Mouse (Mus musculus): ENCODE measurements at regions not wholly inside any gene's neighbourhood (a gene's known extent, or its start where the extent isn't known, plus 50 kb on each side); places are given as distances from the start of the nearest gene placed in this dataset.

DNA sequence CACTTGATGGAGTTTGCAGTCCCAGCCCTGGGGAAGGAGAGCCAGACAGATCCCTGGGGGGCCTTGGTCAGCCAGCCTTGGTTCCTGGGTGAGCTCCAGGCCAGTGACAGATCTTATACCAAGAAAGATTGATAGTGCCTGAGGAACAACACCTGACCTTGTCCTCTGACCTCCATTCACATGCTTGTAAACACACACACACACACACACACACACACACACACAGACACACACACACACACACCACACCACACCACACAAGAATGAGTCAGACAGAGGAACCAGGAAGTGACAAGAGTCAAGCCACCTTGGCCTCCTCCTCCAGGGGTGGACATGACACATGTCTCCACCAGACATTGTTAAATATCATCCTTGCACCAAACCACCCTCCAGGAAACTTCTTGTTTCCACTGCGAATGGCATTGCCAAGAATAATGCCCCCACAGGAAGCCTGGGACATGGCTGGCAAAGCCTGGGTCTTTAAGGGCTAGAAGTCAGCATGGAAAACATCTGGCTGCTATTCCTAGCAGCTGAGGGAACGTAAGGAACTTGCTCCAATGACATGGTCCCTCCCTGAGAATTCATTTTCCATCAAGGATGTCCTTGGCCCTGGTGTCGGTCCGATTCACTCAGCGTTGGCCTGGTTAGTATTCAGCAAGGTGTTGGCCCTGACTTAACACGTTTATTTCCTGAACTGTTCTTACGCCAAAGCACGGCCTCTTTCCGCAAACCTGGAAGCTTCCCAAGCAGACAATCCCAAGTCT is 147.9 kb downstream of the Tomm20 start:
- no peaks in the 10 kb centered on the region for H3K27me3 ChIP-seq (ENCODE audit: control insufficient read depth, insufficient read depth, low read length, poor library complexity, severe bottlenecking)
- no peaks in the 10 kb centered on the region for H3K36me3 ChIP-seq (ENCODE audit: control insufficient read depth, insufficient read depth, low read length, poor library complexity, severe bottlenecking)
- no peak overlapping the region for H3K4me3 ChIP-seq (ENCODE audit: low read depth, low read length)
- H3K9ac ChIP-seq (ENCODE audit: low read depth, poor library complexity, severe bottlenecking): no peak overlapping the region
- H3K4me1 ChIP-seq (ENCODE audit: control insufficient read depth, insufficient read depth, low read length): no peaks in the 10 kb centered on the region
- H3K27ac ChIP-seq (ENCODE audit: insufficient read depth, low read length): no peak overlapping the region
- TF ChIP-seq EP300 (IDR thresholded peaks at IDR 0.05; ENCODE audit: insufficient read depth, low read depth, low read length) (no peak), POLR2A (IDR thresholded peaks at IDR 0.05; ENCODE audit: insufficient read depth, low read length) (no peak)
- H3K9me3 ChIP-seq (replicated peaks; ENCODE audit: control insufficient read depth, insufficient read depth, low read length, poor library complexity, severe bottlenecking): no peaks in the 10 kb centered on the region

DNA sequence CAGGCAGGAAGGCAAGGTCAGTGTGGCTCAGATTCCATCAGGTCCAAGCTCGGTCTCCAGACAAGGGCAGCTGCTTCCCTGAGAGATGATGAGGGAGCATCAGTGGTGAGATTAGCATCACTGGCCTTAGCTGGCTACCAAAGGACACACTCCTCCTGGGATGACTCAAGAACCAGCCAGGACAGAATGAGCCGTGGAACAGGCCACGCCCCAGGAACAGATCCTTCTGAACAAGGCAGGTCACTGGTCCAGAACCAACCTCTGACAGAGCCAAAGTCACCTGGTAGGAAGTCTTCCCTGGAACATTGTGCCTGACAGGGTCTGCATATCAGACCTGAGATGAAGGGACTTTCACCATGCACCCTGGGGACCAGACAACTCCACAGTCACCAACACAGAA is 152.0 kb downstream of the Tomm20 start:
- no peaks in the 10 kb centered on the region for H3K27me3 ChIP-seq (ENCODE audit: control insufficient read depth, insufficient read depth, low read length, poor library complexity, severe bottlenecking)
- no peak overlapping the region for H3K27ac ChIP-seq (ENCODE audit: insufficient read depth, low read length)
- no peaks in the 10 kb centered on the region for H3K4me1 ChIP-seq (ENCODE audit: control insufficient read depth, insufficient read depth, low read length)
- no peaks in the 10 kb centered on the region for H3K36me3 ChIP-seq (ENCODE audit: control insufficient read depth, insufficient read depth, low read length, poor library complexity, severe bottlenecking)
- TF ChIP-seq CTCF (IDR thresholded peaks at IDR 0.05; ENCODE audit: low read depth, low read length) (no peak), POLR2A (IDR thresholded peaks at IDR 0.05; ENCODE audit: insufficient read depth, low read length) (no peak), EP300 (IDR thresholded peaks at IDR 0.05; ENCODE audit: insufficient read depth, low read depth, low read length) (no peak)
- H3K9me3 ChIP-seq (replicated peaks; ENCODE audit: control insufficient read depth, insufficient read depth, low read length, poor library complexity, severe bottlenecking): no peaks in the 10 kb centered on the region
- H3K4me3 ChIP-seq (ENCODE audit: low read depth, low read length): no peak overlapping the region
- H3K9ac ChIP-seq (ENCODE audit: low read depth, poor library complexity, severe bottlenecking): no peak overlapping the region

DNA sequence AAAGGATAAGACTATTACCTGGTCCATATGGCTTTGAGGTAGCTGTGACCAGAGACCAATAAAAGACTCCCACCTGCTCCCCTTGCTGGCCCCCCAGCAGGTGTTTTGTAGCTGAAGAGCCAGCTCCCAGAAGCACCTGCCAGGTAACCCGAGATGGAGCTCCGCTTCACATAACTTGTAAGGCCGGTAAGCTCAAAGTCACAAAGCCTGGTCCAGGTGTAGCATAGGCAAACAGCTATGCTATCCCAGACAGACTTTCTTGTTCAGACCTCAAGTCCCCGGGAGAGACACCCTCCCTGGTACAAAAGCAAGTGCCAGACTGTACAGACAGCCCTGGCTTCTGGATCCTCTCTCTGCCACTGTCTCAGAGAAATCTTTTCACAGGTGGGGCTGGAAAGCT is 154.6 kb downstream of the Tomm20 start:
- no peak overlapping the region for H3K27ac ChIP-seq (ENCODE audit: insufficient read depth, low read length)
- no peaks in the 10 kb centered on the region for H3K4me1 ChIP-seq (ENCODE audit: control insufficient read depth, insufficient read depth, low read length)
- no peaks in the 10 kb centered on the region for H3K27me3 ChIP-seq (ENCODE audit: control insufficient read depth, insufficient read depth, low read length, poor library complexity, severe bottlenecking)
- no peak overlapping the region for H3K9ac ChIP-seq (ENCODE audit: low read depth, poor library complexity, severe bottlenecking)
- no peak overlapping the region for H3K4me3 ChIP-seq (ENCODE audit: low read depth, low read length)
- H3K9me3 ChIP-seq (replicated peaks; ENCODE audit: control insufficient read depth, insufficient read depth, low read length, poor library complexity, severe bottlenecking): peaks cover under 1% of the 10 kb centered on the region; the same call in 1 of the 2 replicates
- no peak for TF ChIP-seq CTCF (IDR thresholded peaks at IDR 0.05; ENCODE audit: low read depth, low read length)
- TF ChIP-seq POLR2A (IDR thresholded peaks at IDR 0.05; ENCODE audit: insufficient read depth, low read length): no peak
- no peak for TF ChIP-seq EP300 (IDR thresholded peaks at IDR 0.05; ENCODE audit: insufficient read depth, low read depth, low read length)
- H3K36me3 ChIP-seq (ENCODE audit: control insufficient read depth, insufficient read depth, low read length, poor library complexity, severe bottlenecking): no peaks in the 10 kb centered on the region

DNA sequence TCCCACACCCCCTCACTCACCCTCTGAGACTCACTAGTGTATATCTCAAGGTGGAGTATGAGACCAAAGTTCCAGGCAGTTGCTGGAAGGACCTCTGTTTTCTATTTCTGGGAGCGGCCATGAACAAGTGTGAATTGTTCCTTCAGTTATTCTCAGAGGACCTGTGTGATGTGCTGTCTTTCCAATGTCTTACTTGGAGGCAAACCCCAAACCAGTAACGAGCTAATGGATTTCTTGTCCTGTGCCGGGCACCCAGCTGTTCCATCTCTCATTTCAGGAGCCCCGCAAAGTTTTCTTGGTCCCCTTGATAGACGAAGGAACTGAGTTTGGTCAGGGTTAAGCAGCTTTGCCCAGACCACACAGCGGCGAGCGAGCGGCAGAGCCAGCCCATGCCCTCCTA is 155.4 kb downstream of the Tomm20 start:
- Histone ChIP-seq H3K4me3 (ENCODE audit: low read depth, low read length) (no peak overlapping the region), H3K27me3 (ENCODE audit: control insufficient read depth, insufficient read depth, low read length, poor library complexity, severe bottlenecking) (no peaks in the 10 kb centered on the region), H3K36me3 (ENCODE audit: control insufficient read depth, insufficient read depth, low read length, poor library complexity, severe bottlenecking) (no peaks in the 10 kb centered on the region), H3K9ac (ENCODE audit: low read depth, poor library complexity, severe bottlenecking) (no peak overlapping the region), H3K9me3 (replicated peaks; ENCODE audit: control insufficient read depth, insufficient read depth, low read length, poor library complexity, severe bottlenecking) (peaks cover 6% of the 10 kb centered on the region; the same call in 1 of the 2 replicates), H3K4me1 (ENCODE audit: control insufficient read depth, insufficient read depth, low read length) (no peaks in the 10 kb centered on the region), H3K27ac (ENCODE audit: insufficient read depth, low read length) (no peak overlapping the region)
- TF ChIP-seq EP300 (IDR thresholded peaks at IDR 0.05; ENCODE audit: insufficient read depth, low read depth, low read length) (no peak), CTCF (IDR thresholded peaks at IDR 0.05; ENCODE audit: low read depth, low read length) (no peak), POLR2A (IDR thresholded peaks at IDR 0.05; ENCODE audit: insufficient read depth, low read length) (no peak)

DNA sequence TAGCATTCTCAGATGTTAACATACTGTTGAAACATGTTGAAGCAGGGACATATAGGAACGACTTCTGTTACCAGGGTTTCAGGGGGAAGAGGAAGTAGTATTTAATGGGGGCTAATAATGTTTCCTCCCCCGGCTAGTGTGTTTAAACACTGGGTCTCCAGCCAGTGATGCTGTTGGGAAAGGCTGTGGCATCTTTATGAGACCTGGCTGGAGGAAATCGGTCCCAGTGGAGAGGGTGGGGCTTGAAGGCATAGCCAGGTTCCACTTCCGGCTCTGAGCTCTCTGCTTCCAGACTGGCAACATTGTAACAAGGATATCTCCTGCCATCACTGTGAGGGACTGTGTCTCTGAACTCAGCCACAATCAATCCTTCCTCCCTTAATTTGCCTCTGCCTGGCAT is 156.6 kb downstream of the Tomm20 start:
- H3K9me3 ChIP-seq (replicated peaks; ENCODE audit: control insufficient read depth, insufficient read depth, low read length, poor library complexity, severe bottlenecking): peaks cover 6% of the 10 kb centered on the region; the same call in 1 of the 2 replicates
- H3K27me3 ChIP-seq (ENCODE audit: control insufficient read depth, insufficient read depth, low read length, poor library complexity, severe bottlenecking): no peaks in the 10 kb centered on the region
- no peak overlapping the region for H3K9ac ChIP-seq (ENCODE audit: low read depth, poor library complexity, severe bottlenecking)
- TF ChIP-seq POLR2A (IDR thresholded peaks at IDR 0.05; ENCODE audit: insufficient read depth, low read length): no peak
- no peak for TF ChIP-seq EP300 (IDR thresholded peaks at IDR 0.05; ENCODE audit: insufficient read depth, low read depth, low read length)
- no peak for TF ChIP-seq CTCF (IDR thresholded peaks at IDR 0.05; ENCODE audit: low read depth, low read length)
- H3K4me1 ChIP-seq (ENCODE audit: control insufficient read depth, insufficient read depth, low read length): no peaks in the 10 kb centered on the region
- H3K27ac ChIP-seq (ENCODE audit: insufficient read depth, low read length): no peak overlapping the region
- H3K4me3 ChIP-seq (ENCODE audit: low read depth, low read length): no peak overlapping the region
- H3K36me3 ChIP-seq (ENCODE audit: control insufficient read depth, insufficient read depth, low read length, poor library complexity, severe bottlenecking): no peaks in the 10 kb centered on the region

DNA sequence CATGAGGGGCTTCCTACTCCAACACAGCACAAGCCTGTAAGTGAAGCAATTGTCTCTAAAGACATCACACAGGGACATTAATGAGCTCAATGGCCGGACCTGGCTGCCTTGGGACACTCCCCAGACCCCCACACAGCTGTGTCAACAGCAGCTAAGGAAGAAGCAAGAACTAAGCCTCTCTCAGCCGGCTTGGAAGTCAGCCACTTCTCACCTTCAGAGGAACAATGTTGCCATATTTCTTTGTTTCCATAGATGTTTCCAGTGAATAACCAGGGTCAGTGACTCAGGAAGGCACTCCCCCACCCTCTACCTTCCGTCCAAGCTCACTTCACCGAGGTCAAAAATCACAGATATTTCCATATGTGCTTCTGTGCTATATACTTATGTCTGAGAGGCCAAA is 157.0 kb downstream of the Tomm20 start:
- Histone ChIP-seq H3K4me3 (ENCODE audit: low read depth, low read length) (no peak overlapping the region), H3K9ac (ENCODE audit: low read depth, poor library complexity, severe bottlenecking) (no peak overlapping the region), H3K27ac (ENCODE audit: insufficient read depth, low read length) (no peak overlapping the region), H3K36me3 (ENCODE audit: control insufficient read depth, insufficient read depth, low read length, poor library complexity, severe bottlenecking) (no peaks in the 10 kb centered on the region), H3K4me1 (ENCODE audit: control insufficient read depth, insufficient read depth, low read length) (no peaks in the 10 kb centered on the region), H3K9me3 (replicated peaks; ENCODE audit: control insufficient read depth, insufficient read depth, low read length, poor library complexity, severe bottlenecking) (peaks cover 6% of the 10 kb centered on the region; the same call in 1 of the 2 replicates), H3K27me3 (ENCODE audit: control insufficient read depth, insufficient read depth, low read length, poor library complexity, severe bottlenecking) (no peaks in the 10 kb centered on the region)
- TF ChIP-seq EP300 (IDR thresholded peaks at IDR 0.05; ENCODE audit: insufficient read depth, low read depth, low read length): no peak
- no peak for TF ChIP-seq CTCF (IDR thresholded peaks at IDR 0.05; ENCODE audit: low read depth, low read length)
- TF ChIP-seq POLR2A (IDR thresholded peaks at IDR 0.05; ENCODE audit: insufficient read depth, low read length): no peak
